Mouse (Mus musculus): ENCODE measurements around the gene Tspear. TPM values are rescaled to one million over a fixed set of nuclear protein-coding genes. Genes with fewer than 3 reads are reported as not detected.
"Not testable (repeated sequence)": the region's sequence is repeated elsewhere in the genome, so short reads cannot be mapped to it uniquely, and the experiment has no call there.

Gene Tspear
- polyA plus RNA-seq, 1 experiment from 2014 or later, result 1.4 TPM

DNA sequence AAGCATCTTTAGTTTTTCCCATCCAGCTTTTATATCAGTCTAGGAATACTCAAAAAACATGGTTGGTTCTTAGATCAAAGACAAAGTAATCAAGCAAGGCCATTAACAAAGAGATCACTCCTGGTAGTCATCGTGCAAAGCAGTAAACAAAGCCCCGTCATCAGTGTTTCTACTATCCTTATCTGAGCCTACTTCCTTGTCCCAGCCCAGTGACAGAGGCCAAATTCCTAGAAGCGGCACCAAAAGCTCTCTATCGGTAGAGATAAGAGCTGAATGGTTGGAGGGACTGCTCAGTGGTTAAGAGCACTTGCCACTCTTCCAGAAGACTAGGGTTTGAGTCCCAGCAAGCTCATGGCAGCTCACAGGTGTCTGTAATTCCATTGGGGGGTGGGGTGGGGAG lies 14.8 kb upstream of the Tspear start:
- no peak overlapping the region for H3K4me2 ChIP-seq (replicated peaks)
- WGBS, result 91% methylated on average over 4 of the region's 4 CpGs

DNA sequence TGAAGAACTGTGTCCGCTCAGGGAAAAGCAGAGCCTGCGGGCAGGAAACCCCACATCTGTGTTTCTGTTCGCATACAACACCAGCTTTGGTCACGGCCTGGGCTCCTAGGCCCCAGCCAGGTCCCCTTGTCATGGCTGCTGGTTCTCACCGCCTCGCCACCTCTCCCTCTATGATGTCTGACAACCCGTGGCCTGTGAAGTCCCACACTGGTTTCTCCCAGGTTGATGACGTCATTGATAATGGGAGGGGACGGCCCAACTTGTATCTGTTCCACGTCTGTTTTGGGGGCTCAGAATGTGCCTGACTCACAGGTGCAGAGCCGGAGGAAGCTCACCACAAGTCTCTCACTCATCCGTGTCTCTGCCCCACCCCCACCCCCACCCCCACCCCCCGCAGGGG lies 12.6 kb upstream of the Tspear start:
- H3K9ac ChIP-seq (replicated peaks), result no peak overlapping the region
- 59% methylated on average over 13 of the region's 13 CpGs for WGBS
- H3K36me3 ChIP-seq, result no peaks in the 10 kb centered on the region
- H3K27ac ChIP-seq (replicated peaks), result no peak overlapping the region
- H3K9me3 ChIP-seq, result no peaks in the 10 kb centered on the region
- ATAC-seq (ENCODE audit: low FRiP score, low read depth), result no peak
- H3K27me3 ChIP-seq, result peaks cover 33% of the 10 kb centered on the region
- no peak overlapping the region for H3K4me3 ChIP-seq
- peaks cover 20% of the 10 kb centered on the region for H3K4me1 ChIP-seq
- no peak overlapping the region for H3K4me2 ChIP-seq (replicated peaks)

More for the DNA sequence above, 14.8 kb upstream of the Tspear start:
- Histone ChIP-seq H3K27ac (replicated peaks) (no peak overlapping the region), H3K27me3 (peaks cover 11% of the 10 kb centered on the region), H3K9me3 (no peaks in the 10 kb centered on the region), H3K9ac (replicated peaks) (no peak overlapping the region), H3K4me3 (no peak overlapping the region), H3K4me1 (0 out of 2 replicates have a peak, but pooled peaks cover 6% of the 10 kb centered on the region), H3K36me3 (no peaks in the 10 kb centered on the region)
- ATAC-seq (ENCODE audit: low FRiP score, low read depth), result no peak

DNA sequence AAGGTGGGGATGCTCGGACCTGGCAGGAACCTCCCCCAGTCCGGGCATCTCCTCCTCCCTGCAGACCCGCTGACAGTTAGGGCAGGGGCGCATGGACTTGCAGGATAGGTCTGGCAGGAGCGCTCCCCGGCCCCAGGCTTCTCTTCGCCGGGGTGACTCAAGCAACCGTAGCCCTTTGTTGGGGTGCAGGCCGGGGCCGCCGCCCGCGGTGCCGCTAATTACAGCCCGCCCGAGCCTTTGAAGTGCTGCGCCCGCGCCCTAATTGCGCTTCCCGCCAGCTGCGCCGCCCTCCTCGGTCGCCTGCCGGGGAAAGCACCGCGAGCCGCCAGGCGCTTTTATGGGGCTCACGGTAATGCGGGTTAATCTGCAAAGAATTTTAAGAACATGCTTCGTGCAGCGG lies 8.8 kb upstream of the Tspear start:
- H3K4me3 ChIP-seq, result peak overlapping the region; percentile 29
- H3K9me3 ChIP-seq, result no peaks in the 10 kb centered on the region
- no peak overlapping the region for H3K9ac ChIP-seq (replicated peaks)
- H3K36me3 ChIP-seq, result no peaks in the 10 kb centered on the region
- H3K27ac ChIP-seq (replicated peaks), result 0 out of 2 replicates have a peak overlapping the region, but pooled peaks have one; percentile 39
- ATAC-seq (ENCODE audit: low FRiP score, low read depth), result peak; percentile 66
- H3K4me2 ChIP-seq (replicated peaks), result peak overlapping the region; percentile 60
- under 1% methylated on average over 35 of the region's 35 CpGs for WGBS
- H3K27me3 ChIP-seq, result peaks cover 41% of the 10 kb centered on the region
- peaks cover 20% of the 10 kb centered on the region for H3K4me1 ChIP-seq

DNA sequence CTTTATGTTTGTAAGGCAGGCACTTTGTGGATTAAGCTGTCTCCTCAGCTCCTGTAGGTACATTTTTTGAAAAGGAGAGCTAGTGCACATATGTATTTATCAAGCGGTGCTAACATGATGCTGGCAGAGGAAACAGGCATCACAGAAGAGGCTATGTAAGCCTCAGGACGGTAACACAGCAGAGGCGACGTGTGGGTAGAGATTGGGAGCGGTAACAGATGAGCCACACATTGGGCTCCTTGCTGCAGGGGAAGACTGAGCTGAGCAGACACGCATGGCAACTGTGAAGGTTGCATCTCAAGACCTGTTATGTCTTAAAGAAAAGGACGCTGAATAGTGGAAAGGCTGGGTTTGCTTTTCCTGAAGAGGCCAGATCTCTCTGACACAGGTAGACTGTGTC lies 3.4 kb upstream of the Tspear start:
- H3K36me3 ChIP-seq, result no peaks in the 10 kb centered on the region
- H3K4me3 ChIP-seq, result no peak overlapping the region
- peaks cover 51% of the 10 kb centered on the region for H3K27me3 ChIP-seq
- ATAC-seq (ENCODE audit: low FRiP score, low read depth), result no peak
- WGBS, result 81% methylated on average over 7 of the region's 7 CpGs
- no peaks in the 10 kb centered on the region for H3K9me3 ChIP-seq
- H3K27ac ChIP-seq (replicated peaks), result no peak overlapping the region
- no peak overlapping the region for H3K4me2 ChIP-seq (replicated peaks)
- peaks cover 15% of the 10 kb centered on the region for H3K4me1 ChIP-seq
- no peak overlapping the region for H3K9ac ChIP-seq (replicated peaks)

DNA sequence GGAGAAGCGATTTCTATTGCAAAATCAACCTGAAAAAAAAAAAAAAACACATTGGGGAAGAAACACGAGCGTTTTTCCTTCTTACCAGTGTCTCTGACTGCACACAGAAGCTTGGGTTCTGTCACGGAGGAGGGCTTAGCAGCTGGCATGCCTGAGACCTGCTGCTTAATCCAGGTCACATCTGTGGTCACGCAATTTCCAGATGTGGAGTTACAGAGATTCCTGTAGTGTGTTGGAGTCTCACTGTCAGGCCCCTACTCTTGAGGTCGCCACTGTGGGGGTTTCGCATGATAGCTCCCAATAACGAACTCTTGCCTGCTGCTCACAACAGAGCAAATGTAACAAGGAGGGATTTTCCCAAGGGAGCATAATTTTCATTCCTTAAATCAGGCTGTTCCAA lies 2.2 kb upstream of the Tspear start:
- H3K4me3 ChIP-seq, result no peak overlapping the region
- H3K27ac ChIP-seq (replicated peaks), result no peak overlapping the region
- H3K4me2 ChIP-seq (replicated peaks), result no peak overlapping the region
- no peaks in the 10 kb centered on the region for H3K36me3 ChIP-seq
- peaks cover 12% of the 10 kb centered on the region; the same call in 1 of the 2 replicates for H3K4me1 ChIP-seq
- no peaks in the 10 kb centered on the region for H3K9me3 ChIP-seq
- 37% methylated on average over 8 of the region's 8 CpGs for WGBS
- H3K9ac ChIP-seq (replicated peaks), result no peak overlapping the region
- no peak for ATAC-seq (ENCODE audit: low FRiP score, low read depth)
- H3K27me3 ChIP-seq, result peaks cover 51% of the 10 kb centered on the region

DNA sequence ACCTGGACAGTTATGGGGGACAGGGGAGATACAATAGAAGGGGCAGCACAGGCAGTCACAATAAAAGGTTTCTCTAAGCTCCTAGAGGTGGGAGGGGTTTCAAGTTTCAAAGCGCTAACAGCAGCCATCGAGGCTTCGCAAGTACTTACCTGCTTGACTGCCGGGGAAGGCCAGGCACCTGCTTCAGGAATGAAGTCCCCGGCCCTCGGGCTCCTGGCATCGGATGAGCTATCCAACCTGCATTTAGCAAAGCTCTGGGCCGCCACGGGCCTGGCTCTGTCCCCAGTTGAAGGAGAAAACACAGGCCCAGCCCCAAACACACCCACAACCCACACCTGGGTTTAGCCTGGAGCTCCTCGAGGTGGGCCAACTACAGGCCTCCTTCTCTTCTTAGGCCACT lies 652 bp downstream of the Tspear start:
- no peak overlapping the region for H3K4me3 ChIP-seq
- H3K36me3 ChIP-seq, result no peaks in the 10 kb centered on the region
- no peak overlapping the region for H3K4me2 ChIP-seq (replicated peaks)
- no peak for ATAC-seq (ENCODE audit: low FRiP score, low read depth)
- H3K9me3 ChIP-seq, result no peaks in the 10 kb centered on the region
- H3K27me3 ChIP-seq, result peaks cover 46% of the 10 kb centered on the region
- WGBS, result 31% methylated on average over 10 of the region's 10 CpGs
- H3K9ac ChIP-seq (replicated peaks), result no peak overlapping the region
- peaks cover 20% of the 10 kb centered on the region for H3K4me1 ChIP-seq
- H3K27ac ChIP-seq (replicated peaks), result no peak overlapping the region

DNA sequence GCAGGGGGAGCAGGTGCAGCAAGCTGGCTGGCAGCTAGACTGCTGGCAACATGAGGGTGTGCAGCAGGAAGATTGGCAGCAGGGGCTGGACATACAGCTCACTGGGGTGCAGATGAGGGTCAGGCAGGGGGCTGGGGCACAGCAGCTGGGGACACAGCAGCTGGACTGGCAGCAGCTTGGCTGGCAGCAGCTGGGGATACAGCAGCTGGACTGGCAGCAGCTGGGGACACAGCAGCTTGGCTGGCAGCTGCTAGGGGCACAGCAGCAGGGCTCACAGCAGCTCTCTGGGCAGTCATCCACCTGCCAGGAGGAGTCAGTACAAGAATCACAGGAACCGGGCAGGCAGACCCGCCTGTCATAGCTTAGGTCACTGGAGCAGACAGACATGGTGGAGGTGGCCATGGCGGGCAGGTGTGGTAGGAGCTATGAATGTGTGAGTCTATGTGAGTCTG lies 4.0 kb downstream of the Tspear start, which contains the start of gene Gm19402:
Gm19402 (minus strand) TSS at position 402 of the 452 bp plus-strand sequence.
- Histone ChIP-seq H3K4me1 (peaks cover 17% of the 10 kb centered on the region), H3K27ac (replicated peaks) (0 out of 2 replicates have a peak within 1 kb of the TSS, but pooled peaks have one; percentile 40), H3K27me3 (peaks cover 37% of the 10 kb centered on the region)
- not testable (repeated sequence) for H3K9ac ChIP-seq (replicated peaks); H3K36me3 ChIP-seq; H3K4me3 ChIP-seq; ATAC-seq (ENCODE audit: low FRiP score, low read depth); H3K4me2 ChIP-seq (replicated peaks); H3K9me3 ChIP-seq
- 66% methylated on average over 3 of the region's 3 CpGs for WGBS

DNA sequence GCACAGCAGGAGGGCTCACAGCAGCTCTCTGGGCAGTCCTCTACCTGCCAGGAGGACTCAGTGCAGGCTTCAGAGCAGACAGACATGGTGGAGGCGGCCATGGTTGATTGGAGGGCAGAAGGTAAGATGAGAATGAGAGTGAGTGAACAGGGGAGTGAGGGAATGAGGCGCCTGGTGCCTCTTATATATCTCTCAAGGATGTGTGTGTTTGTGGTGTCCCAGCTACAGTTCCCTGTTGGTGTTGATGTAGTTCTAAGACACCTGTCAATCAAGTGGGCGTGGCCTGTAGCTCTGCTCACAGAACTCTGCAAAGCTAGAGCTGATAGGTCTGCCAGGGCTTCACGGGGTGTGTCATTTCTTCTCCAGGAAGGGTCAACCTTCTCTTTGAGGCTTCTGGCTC lies 10.8 kb downstream of the Tspear start, which contains the start of gene Gm9508:
Gm9508 (minus strand) TSS at position 101 of the 400 bp plus-strand sequence.
- 37% methylated on average over 4 of the region's 4 CpGs for WGBS
- H3K27ac ChIP-seq (replicated peaks), result no peak within 1 kb of the TSS
- no peaks in the 10 kb centered on the region for H3K27me3 ChIP-seq
- H3K4me3 ChIP-seq, result no peak within 1 kb of the TSS
- H3K4me2 ChIP-seq (replicated peaks), result no peak within 1 kb of the TSS
- no peak within 1 kb of the TSS for H3K9ac ChIP-seq (replicated peaks)
- H3K4me1 ChIP-seq, result no peaks in the 10 kb centered on the region
- H3K36me3 ChIP-seq, result no peaks in the 10 kb centered on the region
- ATAC-seq (ENCODE audit: low FRiP score, low read depth), result no peak
- no peaks in the 10 kb centered on the region for H3K9me3 ChIP-seq

DNA sequence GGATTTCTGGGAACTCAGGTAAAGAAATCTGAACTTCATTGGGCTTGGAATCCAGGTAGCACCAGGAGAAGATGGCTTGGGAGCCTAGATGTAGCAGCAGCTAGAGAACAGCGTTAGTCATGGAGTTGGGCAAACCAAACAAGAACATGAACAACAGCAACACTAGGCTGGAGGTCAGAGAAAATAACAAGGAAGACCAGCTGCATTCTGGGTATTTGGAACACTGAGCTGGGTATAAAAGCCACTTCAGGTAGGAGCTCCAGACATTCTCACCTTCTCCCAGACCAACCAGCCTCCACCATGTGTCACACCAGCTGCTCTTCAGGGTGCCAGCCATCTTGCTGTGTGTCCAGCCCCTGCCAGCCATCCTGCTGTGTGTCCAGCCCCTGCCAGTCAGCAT lies 20.0 kb downstream of the Tspear start, which contains the start of gene Gm10272:
Gm10272 (plus strand) TSS at position 301 of the 400 bp plus-strand sequence.
- Histone ChIP-seq H3K4me1 (no peaks in the 10 kb centered on the region), H3K9ac (replicated peaks) (no peak within 1 kb of the TSS), H3K4me2 (replicated peaks) (no peak within 1 kb of the TSS), H3K27ac (replicated peaks) (no peak within 1 kb of the TSS), H3K36me3 (no peaks in the 10 kb centered on the region), H3K9me3 (peaks cover 7% of the 10 kb centered on the region; the same call in 1 of the 2 replicates), H3K4me3 (no peak within 1 kb of the TSS), H3K27me3 (no peaks in the 10 kb centered on the region)
- no peak for ATAC-seq (ENCODE audit: low FRiP score, low read depth)
- 85% methylated on average over 1 of the region's 1 CpGs for WGBS

DNA sequence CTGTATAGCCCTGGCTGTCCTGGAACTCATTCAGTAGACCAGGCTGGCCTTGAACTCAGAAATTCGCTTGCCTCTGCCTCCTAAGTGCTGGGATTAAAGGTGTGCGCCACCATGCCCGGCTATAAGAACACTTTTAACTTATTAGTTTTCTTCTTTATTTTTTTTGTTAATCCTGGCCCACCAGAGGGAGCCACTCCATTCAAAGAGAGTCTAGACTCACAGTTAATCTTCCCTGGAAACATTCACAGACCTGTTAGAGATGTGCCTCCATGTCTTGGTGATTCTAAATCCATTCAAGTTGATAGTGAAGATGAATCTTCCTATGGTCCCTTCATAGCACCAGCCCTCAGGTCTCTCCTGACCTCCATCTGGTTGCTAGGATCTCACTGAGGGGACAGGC lies 23.5 kb downstream of the Tspear start:
- Histone ChIP-seq H3K27me3 (no peaks in the 10 kb centered on the region), H3K36me3 (no peaks in the 10 kb centered on the region), H3K4me3 (no peak overlapping the region), H3K9me3 (no peaks in the 10 kb centered on the region), H3K4me1 (no peaks in the 10 kb centered on the region), H3K27ac (replicated peaks) (no peak overlapping the region), H3K9ac (replicated peaks) (no peak overlapping the region), H3K4me2 (replicated peaks) (no peak overlapping the region)
- ATAC-seq (ENCODE audit: low FRiP score, low read depth), result no peak
- WGBS, result 76% methylated on average over 3 of the region's 3 CpGs

DNA sequence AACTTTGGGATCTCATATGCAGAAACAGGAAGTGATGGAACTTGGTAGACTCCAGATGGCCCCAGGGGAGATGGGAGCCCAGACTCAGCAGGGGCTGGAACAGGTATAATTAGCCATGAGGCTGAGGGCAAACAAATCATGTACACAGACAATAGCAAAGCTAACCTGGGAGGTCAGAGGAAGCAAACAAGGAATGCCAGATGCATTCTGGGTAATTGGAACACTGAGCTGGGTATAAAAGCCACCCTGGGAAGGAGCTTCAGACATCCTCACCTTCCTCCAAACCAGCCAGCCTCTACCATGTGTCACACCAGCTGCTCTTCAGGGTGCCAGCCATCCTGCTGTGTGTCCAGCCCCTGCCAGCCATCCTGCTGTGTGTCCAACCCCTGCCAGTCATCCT lies 24.8 kb downstream of the Tspear start, which contains the start of gene Gm10024:
Gm10024 (plus strand) TSS at position 301 of the 400 bp plus-strand sequence.
- not testable (repeated sequence) for H3K9ac ChIP-seq (replicated peaks); H3K27me3 ChIP-seq; H3K4me1 ChIP-seq; ATAC-seq (ENCODE audit: low FRiP score, low read depth); H3K4me2 ChIP-seq (replicated peaks); H3K36me3 ChIP-seq; H3K9me3 ChIP-seq; H3K27ac ChIP-seq (replicated peaks); H3K4me3 ChIP-seq

DNA sequence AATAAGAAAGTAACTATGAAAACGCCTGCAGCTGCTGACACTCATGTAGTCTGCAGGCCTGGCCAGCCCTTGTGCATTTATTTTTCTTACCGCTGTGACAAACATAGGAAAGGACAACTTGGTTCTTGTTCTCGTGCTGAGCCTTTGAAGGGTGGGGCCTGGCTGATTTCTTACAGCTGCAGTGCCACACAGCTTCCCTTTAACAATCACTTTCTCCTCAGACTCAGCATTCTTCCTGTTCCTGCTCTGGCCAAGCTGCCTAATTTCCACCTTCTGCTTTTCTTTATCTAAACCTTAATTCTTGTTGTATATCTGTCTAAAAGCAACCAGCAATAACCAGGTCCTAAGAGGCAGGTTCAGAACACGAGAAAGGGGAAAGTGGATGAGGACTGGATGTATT lies 27.4 kb downstream of the Tspear start:
- Histone ChIP-seq H3K27ac (replicated peaks) (no peak overlapping the region), H3K4me1 (no peaks in the 10 kb centered on the region), H3K4me3 (no peak overlapping the region), H3K27me3 (no peaks in the 10 kb centered on the region), H3K4me2 (replicated peaks) (no peak overlapping the region), H3K9ac (replicated peaks) (no peak overlapping the region), H3K36me3 (no peaks in the 10 kb centered on the region), H3K9me3 (no peaks in the 10 kb centered on the region)
- WGBS, result 75% methylated on average over 4 of the region's 4 CpGs
- ATAC-seq (ENCODE audit: low FRiP score, low read depth), result no peak

DNA sequence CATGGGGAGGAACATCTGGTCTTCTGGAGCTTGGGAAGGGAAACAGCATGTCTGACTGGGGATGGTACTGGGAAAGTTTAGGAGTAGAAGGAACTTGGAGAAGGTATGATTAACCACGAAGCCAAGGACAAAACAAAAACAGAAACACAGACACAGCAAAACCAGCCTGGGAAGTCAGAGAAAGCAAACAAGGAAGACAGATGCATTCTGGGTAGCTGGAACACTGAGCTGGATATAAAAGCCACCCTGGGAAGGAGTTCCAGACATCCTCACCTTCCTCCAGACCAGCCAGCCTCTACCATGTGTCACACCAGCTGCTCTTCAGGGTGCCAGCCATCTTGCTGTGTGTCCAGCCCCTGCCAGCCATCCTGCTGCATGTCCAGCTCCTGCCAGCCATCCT lies 29.1 kb downstream of the Tspear start, which contains the start of gene Gm10142:
Gm10142 (plus strand) TSS at position 301 of the 400 bp plus-strand sequence.
- H3K9me3 ChIP-seq, result 0 out of 2 replicates have a peak, but pooled peaks cover 3% of the 10 kb centered on the region
- no peak within 1 kb of the TSS for H3K4me3 ChIP-seq
- ATAC-seq (ENCODE audit: low FRiP score, low read depth), result no peak
- H3K4me2 ChIP-seq (replicated peaks), result no peak within 1 kb of the TSS
- no peaks in the 10 kb centered on the region for H3K36me3 ChIP-seq
- 76% methylated on average over 1 of the region's 1 CpGs for WGBS
- H3K27me3 ChIP-seq, result no peaks in the 10 kb centered on the region
- H3K27ac ChIP-seq (replicated peaks), result no peak within 1 kb of the TSS
- H3K9ac ChIP-seq (replicated peaks), result no peak within 1 kb of the TSS
- no peaks in the 10 kb centered on the region for H3K4me1 ChIP-seq

Measured in midbrain, embryonic 12.5 days (tissue).